Mouse (Mus musculus) thymus, postnatal 36 days (tissue): ENCODE data around the gene Pgpep1l.
A peak's percentile ranks its signal among the peaks of the same experiment; 100 is the strongest.

Experiments used
- DNase-seq, 2 experiments: peaks; one replicate each; pipeline ENCODE4 v3.0.0; 2022; ENCODE audit warnings: mixed read lengths in 2 of 2

The Pgpep1l gene

GRCm38 (mm10) chr7:68211883-68212282 is 52.1 kb downstream of the Pgpep1l start:
- DNase-seq, result no peak

GRCm38 (mm10) chr7:68210417-68210816 is 53.6 kb downstream of the Pgpep1l start:
- no peak for DNase-seq

- no peak for DNase-seq
Observed at GRCm38 (mm10) chr7:68209039-68209438, 55.0 kb downstream of the Pgpep1l start.

GRCm38 (mm10) chr7:68205776-68206427 is 58.1 kb downstream of the Pgpep1l start:
- DNase-seq, result no peak

GRCm38 (mm10) chr7:68199609-68200008 is 64.4 kb downstream of the Pgpep1l start:
- no peak for DNase-seq

- DNase-seq, result no peak
Observed at GRCm38 (mm10) chr7:68193958-68194695, 69.9 kb downstream of the Pgpep1l start.

- DNase-seq, result peak; percentile 60 to 68
Observed at GRCm38 (mm10) chr7:68189691-68190456, 74.2 kb downstream of the Pgpep1l start.

- no peak for DNase-seq
Observed at GRCm38 (mm10) chr7:68189211-68189610, 74.8 kb downstream of the Pgpep1l start.
